Mouse (Mus musculus): ENCODE results near the gene H2-M5.
"Not testable (repeated sequence)": the region's sequence is repeated elsewhere in the genome, so short reads cannot be mapped to it uniquely, and the experiment has no call there.

H2-M5 gene

GRCm38 (mm10) chr17:36989437-36989836 is at the start of gene H2-M5:
TSS of gene H2-M5 (minus strand) at chr17:36989537.
- DNase-seq (ENCODE audit: low read depth) = no peak

DNA sequence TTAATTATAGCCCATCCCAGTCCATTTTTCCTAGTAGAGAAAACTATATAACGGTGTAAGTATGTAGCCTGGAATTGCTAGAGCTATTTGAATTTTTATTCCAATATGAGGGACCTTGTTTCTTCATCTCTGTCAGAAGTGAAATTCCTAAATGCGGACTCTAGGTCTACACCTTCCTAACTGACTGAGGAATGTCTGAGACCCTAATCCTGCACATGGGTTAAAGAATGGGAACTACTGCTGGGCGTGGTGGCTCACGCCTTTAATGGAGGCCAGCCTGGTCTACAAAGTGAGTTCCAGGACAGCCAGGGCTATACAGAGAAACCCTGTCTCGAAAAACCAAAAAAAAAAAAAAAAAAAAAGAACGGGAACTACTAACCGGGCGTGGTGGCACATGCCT is 39.8 kb upstream of the H2-M5 start:
- no peak for DNase-seq (ENCODE audit: low read depth)

- DNase-seq (ENCODE audit: low read depth) = peak; percentile 58
These were observed 39.4 kb upstream of the H2-M5 start for GRCm38 (mm10) chr17:37028683-37029120.

- no peak for DNase-seq (ENCODE audit: low read depth)
These were observed 38.9 kb upstream of the H2-M5 start for GRCm38 (mm10) chr17:37028212-37028611.

DNA sequence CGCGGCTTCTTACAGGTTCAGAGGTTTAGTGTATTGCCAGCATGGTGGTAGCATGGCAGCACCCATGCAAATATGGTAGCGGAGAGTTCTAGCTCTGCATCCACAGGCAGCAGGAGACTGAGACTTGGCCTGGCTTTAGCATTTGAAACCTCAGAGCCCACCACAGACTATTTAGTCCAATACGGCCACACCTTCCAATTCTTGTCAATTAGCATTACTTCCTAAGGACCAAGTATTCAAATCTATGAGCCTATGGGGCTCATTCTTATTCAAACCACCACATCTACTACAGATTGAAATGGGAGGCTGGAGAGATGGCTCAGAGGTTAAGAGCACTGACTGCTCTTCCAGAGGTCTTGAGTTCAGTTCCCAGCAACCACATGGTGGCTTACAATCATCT is 38.1 kb upstream of the H2-M5 start:
- DNase-seq (ENCODE audit: low read depth) = no peak

DNA sequence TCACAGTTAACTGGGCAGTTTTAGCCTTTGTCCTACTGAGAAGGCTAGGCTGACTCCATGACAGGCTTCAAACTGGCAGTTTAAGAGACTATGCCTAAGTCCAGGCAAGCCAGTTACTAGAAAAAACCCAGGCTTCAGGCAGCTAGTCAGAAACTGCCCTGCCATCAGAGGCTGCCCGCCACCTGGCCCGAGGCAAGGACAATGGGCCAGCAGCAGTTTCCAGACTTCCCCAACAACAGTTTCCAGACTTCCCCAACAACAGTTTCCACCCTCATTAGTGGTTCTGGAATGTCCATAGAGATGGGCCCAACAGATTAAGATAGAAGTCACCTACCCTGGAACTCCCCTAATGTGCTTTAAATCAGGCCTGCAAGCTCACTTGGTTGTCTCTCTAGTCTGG is 37.1 kb upstream of the H2-M5 start:
- DNase-seq (ENCODE audit: low read depth) = no peak

DNA sequence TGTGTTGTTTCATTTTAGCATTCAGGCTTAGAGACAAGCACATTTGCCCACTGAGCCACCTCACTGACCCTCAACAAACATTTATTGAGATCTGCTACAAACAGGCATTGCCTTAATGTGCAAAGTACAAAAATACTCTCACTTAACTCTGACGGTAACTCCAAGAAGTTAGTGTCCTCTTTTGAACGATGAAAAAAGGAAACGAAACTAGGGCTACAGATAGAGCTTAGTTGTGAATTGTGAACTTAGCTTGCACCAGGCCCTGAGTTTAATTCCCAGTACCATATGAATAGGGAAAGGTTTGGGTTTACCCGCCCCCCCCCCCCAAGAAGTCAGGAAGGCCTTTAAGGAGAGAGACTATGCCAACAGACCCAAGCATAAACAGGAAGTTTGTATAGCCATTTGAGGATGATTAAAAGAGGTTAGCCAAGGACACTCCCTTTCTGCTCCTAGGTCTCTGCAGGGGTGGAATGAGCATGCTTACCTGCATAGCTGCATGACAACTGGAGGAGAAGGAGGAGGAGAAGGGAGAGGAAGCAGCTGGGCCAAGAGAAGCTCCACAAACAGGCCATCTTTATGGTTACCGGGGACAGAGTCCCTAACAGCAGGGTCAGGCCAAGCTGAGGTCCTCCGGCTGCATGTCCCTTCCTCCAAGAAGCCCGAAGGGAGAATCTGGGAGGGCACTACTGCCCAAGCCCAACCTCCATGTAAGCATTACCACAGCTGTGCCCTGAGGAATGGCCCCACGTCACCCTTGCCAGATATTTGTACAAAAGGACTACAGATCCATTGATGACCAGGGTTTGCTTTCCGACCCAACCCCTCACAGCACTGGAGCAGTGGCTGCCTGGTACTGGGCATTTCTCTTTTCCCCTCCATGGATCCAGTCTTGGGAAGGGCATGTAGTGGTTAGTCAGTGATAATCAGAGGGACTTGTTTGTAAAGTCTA is 33.6 kb upstream of the H2-M5 start, which contains the start of gene Mog:
TSS of gene Mog (minus strand) at position 771 of the 949 bp plus-strand sequence.
- no peak for DNase-seq (ENCODE audit: low read depth)

DNA sequence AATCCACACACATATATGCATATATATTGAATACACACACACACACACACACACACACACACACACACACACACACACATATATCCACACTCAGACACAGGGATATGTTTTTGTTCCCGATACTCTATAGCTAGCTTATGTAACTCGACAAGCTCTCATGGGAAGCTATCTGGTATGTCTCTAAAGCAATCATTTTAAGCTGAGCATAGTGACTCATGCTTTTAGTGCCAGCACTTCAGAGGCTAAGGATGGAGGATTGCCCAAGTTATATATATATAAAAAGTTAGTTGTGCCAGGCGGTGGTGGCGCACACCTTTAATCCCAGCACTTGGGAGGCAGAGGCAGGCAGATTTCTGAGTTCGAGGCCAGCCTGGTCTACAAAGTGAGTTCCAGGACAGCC is 29.9 kb upstream of the H2-M5 start:
- DNase-seq (ENCODE audit: low read depth) = not testable (repeated sequence)

DNA sequence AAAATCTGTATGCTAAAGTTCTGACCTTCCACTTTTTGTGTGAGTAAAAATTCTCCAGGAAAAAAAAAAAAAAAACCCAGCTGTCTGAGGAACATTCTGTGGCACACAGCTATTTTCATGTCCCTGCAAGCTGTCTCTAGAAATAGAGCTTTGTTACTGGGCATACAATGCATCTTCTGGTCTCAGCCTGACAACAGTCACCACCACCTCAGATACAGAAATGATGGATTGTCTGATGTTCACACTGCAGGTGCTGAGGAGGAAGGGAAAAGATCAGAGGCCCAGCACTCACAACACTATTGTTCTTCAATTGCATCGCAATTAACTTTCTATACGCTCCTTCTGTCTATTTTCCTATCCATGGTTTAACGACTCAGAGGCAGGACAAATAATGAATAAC is 29.0 kb upstream of the H2-M5 start:
- no peak for DNase-seq (ENCODE audit: low read depth)

DNA sequence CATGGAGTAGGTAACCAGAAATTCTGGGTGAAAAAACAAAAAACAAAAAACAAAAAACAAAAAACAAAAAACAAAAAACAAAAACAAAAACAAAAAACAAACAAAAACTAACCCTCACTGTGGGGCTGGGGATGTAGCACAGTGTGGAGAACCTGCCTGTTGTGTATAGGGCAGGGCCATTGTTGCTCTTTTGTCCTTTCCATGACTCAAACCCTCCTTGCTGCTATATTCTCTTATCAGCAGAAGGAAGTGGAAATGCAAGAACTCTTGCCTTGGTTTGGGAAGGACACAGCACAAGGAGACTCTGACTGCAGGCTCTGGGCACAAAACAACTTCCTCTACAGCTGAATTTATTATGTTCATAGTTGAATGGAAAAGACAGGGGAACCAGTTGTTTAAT is 27.0 kb upstream of the H2-M5 start:
- DNase-seq (ENCODE audit: low read depth) = no peak

DNA sequence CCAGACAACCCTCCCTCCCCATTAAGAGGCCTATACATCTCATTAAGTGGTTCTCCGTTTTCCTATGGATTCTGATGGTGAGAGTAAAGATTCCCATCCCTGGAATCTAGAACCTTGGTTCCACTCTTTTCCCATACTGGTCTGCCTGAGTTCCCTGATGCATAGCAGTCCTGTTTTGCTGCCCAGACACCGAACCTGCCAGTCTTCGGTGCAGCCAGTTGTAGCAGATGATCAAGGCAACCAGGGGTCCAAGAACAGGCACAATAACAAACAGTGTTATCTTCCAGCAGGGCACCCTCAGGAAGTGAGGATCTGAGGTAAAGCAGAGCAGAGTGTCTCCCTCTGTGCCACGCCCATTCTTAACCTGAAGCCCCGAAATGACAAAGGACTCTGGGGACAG is 22.8 kb upstream of the H2-M5 start:
- no peak for DNase-seq (ENCODE audit: low read depth)

- no peak for DNase-seq (ENCODE audit: low read depth)
These were observed 22.4 kb upstream of the H2-M5 start for GRCm38 (mm10) chr17:37011719-37012118.

- DNase-seq (ENCODE audit: low read depth) = no peak
These were observed 20.2 kb upstream of the H2-M5 start for GRCm38 (mm10) chr17:37009460-37010042.

DNA sequence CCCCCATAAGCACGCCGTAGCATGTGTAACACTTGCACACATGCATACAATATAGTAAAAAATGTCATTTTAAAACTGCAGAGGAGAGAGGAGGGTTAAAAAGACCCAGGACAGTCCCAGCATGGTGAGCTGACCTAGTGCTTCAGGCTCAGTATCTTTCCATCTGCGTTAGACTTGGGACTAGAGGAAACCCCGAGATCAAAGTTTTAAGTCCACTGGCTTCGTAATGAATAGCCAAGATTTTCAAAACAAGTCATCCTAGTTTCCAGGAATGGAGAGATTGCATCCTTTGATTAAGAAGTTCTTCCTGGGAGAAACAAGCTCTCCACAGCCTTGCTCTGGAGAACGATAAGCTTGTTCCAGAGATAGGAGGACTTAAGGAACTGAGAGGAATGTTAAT is 18.8 kb upstream of the H2-M5 start:
- DNase-seq (ENCODE audit: low read depth) = no peak

DNA sequence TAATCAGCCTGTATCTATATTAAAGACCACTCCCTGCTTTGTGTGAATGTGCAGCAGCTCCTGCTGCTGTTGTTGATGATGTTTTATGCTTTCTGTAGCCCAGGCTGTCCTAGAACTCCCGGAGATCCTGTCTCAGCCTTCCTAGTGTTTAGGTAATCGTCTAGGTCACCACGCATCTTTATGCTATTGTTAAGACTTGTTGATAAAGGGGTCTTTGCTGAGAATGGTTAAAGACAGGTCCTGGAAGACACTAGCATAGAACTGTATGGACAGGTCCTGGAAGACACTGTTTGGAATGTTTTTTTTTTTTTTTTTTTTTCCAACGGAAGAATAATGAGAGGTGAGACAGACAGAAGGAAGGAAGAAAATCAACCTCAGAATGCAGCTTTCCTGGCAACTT is 14.0 kb upstream of the H2-M5 start:
- DNase-seq (ENCODE audit: low read depth) = no peak

DNA sequence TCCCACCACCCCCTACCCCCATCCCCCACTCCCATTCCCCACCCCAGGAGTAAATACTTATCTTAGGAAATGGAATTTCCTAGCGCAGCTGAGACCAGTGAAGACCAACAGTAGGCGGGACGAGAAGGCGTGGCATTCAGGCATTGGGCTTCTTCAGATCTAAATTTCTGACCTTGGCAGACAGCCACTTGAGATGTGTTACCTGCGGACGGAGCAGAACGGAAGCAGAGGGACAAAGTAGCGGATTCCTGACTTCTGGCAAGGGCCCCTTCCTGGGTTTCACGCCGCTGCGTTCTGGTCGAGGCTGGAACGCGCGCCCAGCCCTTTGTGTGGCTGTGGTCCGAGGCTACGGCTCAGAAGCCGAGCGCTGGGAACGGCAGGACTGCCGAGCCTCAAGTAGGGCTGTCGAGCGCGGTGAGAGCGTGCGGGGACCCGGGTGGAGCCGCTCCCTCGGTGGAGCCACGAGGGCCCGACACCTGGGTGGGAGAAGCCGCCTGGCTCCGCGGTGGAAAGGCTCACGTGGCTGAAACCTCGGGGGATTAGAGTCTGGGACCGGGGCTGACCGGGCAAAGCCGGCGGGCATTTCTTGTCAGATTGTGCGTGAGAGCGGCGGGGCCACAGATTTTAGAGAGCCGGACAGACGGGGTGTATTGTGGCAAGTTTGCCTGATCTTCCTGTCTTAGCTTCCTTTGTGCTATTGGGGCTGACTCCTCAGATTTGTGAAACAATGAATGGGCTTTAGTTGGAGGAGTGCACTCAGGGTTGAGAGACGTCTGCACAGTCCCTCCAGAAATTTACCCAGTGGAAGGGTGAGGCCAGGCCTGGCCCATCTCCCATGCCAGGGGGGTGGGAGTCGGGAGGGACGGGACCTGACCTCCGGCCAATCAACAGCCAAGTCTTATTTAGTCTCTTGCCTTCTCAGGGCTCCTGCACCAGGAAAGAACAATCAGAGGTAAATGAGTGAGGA is 13.3 kb upstream of the H2-M5 start:
- no peak for DNase-seq (ENCODE audit: low read depth)

DNA sequence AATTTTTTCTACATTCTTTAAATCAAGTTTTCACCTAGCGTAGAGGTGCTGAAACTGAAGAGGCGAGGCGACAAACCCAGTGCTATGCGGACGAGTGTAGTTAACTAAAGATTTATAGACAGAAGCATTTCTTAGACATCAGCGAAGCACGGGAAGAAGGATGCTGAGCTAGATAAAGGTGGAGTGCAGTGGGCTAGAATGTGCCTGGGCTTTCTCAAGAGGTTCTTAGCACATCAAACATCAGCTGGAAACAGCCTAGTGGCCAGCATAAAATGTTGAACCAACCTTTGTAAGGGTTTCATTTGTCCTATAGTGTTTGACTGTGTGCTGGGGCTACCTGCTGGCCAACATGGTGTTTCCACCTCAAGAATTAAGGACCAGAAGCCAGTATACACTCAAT is 11.5 kb upstream of the H2-M5 start, which contains the start of gene Zfp57:
TSS of gene Zfp57 (plus strand) at position 301 of the 400 bp plus-strand sequence.
- DNase-seq (ENCODE audit: low read depth) = no peak

DNA sequence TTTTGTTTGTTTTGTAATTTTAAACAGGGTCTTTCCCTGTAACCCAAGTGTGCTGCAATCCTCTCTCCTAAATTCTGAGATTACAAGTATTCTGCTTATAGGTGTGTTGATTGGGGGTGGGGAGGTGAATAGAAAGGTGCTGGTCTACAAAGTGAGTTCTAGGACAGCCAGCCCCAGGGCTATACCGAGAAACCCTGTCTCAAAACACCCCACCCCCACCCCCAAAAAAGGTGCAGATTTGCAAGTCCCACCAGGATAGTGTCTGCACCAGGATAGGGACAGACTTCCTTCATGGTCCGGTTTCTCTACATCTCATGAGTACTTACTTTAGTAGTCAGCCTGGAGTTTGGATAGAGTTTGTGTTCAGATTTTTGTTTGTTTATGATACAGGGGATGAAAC is 9.1 kb upstream of the H2-M5 start:
- no peak for DNase-seq (ENCODE audit: low read depth)

- peak; percentile 24 for DNase-seq (ENCODE audit: low read depth)
These were observed 7.8 kb upstream of the H2-M5 start for GRCm38 (mm10) chr17:36997033-36997735.

DNA sequence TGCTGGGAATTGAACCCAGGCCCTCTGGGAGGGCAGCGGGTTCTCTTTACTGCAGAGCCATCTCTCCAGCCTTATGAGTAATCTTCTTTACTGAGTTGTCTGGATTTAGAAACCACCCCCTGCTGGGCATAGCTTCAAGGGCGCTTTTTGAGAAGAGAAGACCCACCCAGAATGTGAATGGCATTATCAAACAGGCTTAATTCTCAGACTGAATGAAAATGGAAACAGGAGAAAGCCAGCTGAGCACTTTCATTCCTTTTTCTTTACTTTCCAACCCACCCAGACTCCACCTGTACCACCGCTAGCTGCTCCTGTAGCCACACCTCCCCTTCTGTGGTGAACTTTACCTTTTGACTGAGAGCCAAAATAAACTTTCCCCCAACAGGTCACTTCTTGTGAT is 6.1 kb upstream of the H2-M5 start:
- no peak for DNase-seq (ENCODE audit: low read depth)

DNA sequence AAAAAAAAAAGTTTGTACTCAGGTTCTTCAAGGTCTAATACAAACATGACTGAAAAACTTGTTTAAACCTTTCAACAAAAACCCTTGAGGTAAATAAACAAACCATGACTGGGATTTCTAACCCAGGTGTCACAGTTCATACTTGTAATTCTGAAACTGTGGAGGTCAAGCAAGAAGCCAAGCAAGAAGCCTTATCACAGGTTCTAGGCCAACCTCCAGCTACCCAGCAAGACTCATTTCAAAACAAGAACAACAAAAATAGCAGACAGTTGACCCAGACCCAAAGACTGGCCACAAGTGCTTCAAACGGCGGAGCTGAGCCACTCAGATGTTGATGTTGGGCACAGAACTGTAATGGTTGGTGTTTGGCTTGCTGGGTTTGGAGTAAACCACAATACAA is 5.2 kb upstream of the H2-M5 start:
- no peak for DNase-seq (ENCODE audit: low read depth)
